Mouse (Mus musculus) intestine, embryonic 14.5 days (tissue): ENCODE results near the gene Ackr1. TPM values are rescaled to one million over a fixed set of nuclear protein-coding genes. Genes with fewer than 3 reads are reported as not detected.
"Not testable (repeated sequence)": the region's sequence is repeated elsewhere in the genome, so short reads cannot be mapped to it uniquely, and the experiment has no call there.

Source experiments
- ATAC-seq: fragments of 200-750 bp; cut with Nextera tagmentation; replicated peaks from 2 replicates; pipeline ENCODE4 v1.8.0; 2017; ENCODE audit warnings: low read depth, moderate number of reproducible peaks, moderate TSS enrichment, moderate library complexity; ENCODE audit not compliant: low FRiP score, low TSS enrichment
- DNase-seq: peaks from one replicate; pipeline ENCODE4 v3.0.0-alpha.2; 2018; ENCODE audit warnings: low spot score
- H3K27ac ChIP-seq: fragments of 300-500 bp; sonication (generic); 2 replicates; pipeline ENCODE4 v1.5.1; 2014; ENCODE audit warnings: low read depth, mild to moderate bottlenecking, control low read depth
- H3K27me3 ChIP-seq: fragments of 300-500 bp; sonication (generic); replicated peaks from 2 replicates; pipeline ENCODE4 v1.6.1; 2014; ENCODE audit warnings: low read length, control low read depth; ENCODE audit not compliant: control insufficient read depth, insufficient read depth
- H3K36me3 ChIP-seq: fragments of 300-500 bp; sonication (generic); 2 replicates; pipeline ENCODE4 v1.6.1; 2014; ENCODE audit warnings: low read length, control low read depth; ENCODE audit not compliant: control insufficient read depth, insufficient read depth
- H3K4me1 ChIP-seq: fragments of 300-500 bp; sonication (generic); replicated peaks from 2 replicates; pipeline ENCODE4 v1.6.1; 2014; ENCODE audit warnings: low read length, control low read depth, mixed read lengths; ENCODE audit not compliant: control insufficient read depth, insufficient read depth
- H3K4me2 ChIP-seq: fragments of 300-500 bp; sonication (generic); 2 replicates; pipeline ENCODE4 v1.6.1; 2014; ENCODE audit warnings: low read length
- H3K4me3 ChIP-seq: fragments of 300-500 bp; sonication (generic); 2 replicates; pipeline ENCODE4 v1.5.1; 2014; ENCODE audit warnings: low read depth, low read length, control low read depth, mixed read lengths
- H3K9ac ChIP-seq: fragments of 300-500 bp; sonication (generic); 2 replicates; pipeline ENCODE4 v1.6.1; 2014; ENCODE audit warnings: mild to moderate bottlenecking, low read length
- H3K9me3 ChIP-seq: fragments of 300-500 bp; sonication (generic); 2 replicates; pipeline ENCODE4 v1.6.1; 2016; ENCODE audit warnings: low read length, control low read depth; ENCODE audit not compliant: control insufficient read depth
- WGBS: fragments of 180-500 bp; shearing (Covaris S2); extraction: QIAGEN DNeasy Blood & Tissue Kit; methylation state at CpG from one replicate; pipeline ENCODE4 v1.1.7; 2014; 5-methylcytosine and 5-hydroxymethylcytosine counted together
- polyA plus RNA-seq: library from polyadenylated mRNA; unstranded; fragments of >200 nt; fragmentation: Nextera tagmentation; extraction: Ambion mirVana; gene quantifications from 2 replicates; pipeline ENCODE4 v1.2.1, GENCODE M21; 2014

The Ackr1 gene
- polyA plus RNA-seq, 1 experiment from 2014 or later: 1.2 TPM

DNA sequence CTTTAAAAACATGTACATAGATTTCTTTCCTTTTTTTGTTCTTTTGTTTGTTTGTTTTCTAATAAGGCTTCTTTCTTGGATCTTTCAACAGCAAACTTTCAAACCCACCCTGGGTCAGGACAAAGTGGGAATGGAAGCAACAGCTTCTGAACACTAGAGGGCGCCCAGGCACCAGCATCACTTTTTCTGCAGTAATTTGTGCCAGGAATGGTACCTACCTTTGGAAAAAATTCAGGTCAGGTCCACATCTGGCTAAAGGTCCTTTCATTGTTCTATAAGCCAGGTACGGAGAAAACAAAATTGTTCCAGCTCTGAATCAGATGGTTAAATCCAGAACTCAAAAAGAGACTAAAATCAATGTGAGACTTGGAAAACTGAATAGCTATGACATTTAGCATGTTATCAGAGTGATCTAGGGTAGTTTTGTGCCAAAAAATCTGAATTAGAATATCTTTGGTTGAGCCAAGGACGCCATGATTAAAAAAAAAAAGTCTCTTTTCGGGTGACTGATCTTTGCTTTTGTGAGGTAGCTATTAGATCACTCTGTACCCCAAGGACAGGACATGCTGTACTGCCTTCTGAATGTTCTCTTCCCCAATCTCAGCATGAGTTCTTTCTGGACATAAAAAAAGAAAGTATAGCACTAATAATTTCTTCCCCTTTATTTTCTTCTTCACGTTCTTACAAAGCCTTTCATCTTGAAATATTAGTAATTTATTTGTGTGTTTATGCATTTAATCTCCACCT is 9.5 kb downstream of the Ackr1 start:
- H3K9ac ChIP-seq: no peak overlapping the region
- H3K9me3 ChIP-seq: no peaks in the 10 kb centered on the region
- H3K4me3 ChIP-seq: no peak overlapping the region
- H3K27me3 ChIP-seq: no peaks in the 10 kb centered on the region
- WGBS: 24% methylated on average over 5 of the region's 5 CpGs
- no peaks in the 10 kb centered on the region for H3K4me1 ChIP-seq
- H3K36me3 ChIP-seq: no peaks in the 10 kb centered on the region
- ATAC-seq (no peak), DNase-seq (peak; percentile 55)
- H3K4me2 ChIP-seq: no peak overlapping the region
- H3K27ac ChIP-seq: no peak overlapping the region

- Histone ChIP-seq H3K36me3 (no peaks in the 10 kb centered on the region), H3K9ac (no peak overlapping the region), H3K9me3 (no peaks in the 10 kb centered on the region), H3K27ac (no peak overlapping the region), H3K4me1 (no peaks in the 10 kb centered on the region), H3K27me3 (no peaks in the 10 kb centered on the region), H3K4me2 (no peak overlapping the region), H3K4me3 (no peak overlapping the region)
- WGBS: 67% methylated on average over 6 of the region's 6 CpGs
- no peak for ATAC-seq
- no peak for DNase-seq
Observed at GRCm38 (mm10) chr1:173322249-173322627, 11.3 kb downstream of the Ackr1 start.

DNA sequence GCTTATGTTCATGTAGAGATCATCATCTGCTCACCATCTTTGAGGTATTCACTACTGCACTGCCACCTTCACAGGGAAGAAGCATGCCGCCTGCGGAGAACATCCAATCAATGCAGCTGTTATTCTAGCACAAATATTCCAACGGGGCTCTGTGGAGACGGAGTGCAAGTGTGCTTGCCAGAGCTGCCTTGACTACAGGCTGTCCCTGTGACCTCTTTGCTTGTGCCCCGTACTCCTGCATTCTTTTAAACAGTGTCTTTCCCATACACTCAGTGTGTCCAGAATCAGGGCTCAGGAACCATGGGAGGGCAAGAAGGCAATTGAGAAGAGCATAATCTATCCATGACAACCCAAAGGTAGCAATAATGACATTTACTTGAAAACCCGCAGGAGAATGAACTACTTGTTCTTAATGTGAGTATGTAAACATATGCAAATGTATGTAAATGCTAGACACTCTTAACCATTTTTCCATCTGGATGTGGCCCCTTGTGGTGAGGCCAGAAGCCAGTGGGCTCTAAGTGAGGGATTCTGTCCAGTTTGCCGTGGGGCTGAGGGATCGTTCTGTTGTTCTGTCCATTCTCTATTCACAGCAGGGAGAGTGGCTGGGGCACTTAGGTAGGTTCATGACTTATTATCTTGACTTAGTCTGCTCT is 11.8 kb downstream of the Ackr1 start:
- H3K9ac ChIP-seq: no peak overlapping the region
- no peaks in the 10 kb centered on the region for H3K9me3 ChIP-seq
- no peak overlapping the region for H3K4me3 ChIP-seq
- H3K27ac ChIP-seq: no peak overlapping the region
- WGBS: 73% methylated on average over 8 of the region's 8 CpGs
- ATAC-seq (no peak), DNase-seq (no peak)
- H3K27me3 ChIP-seq: no peaks in the 10 kb centered on the region
- no peak overlapping the region for H3K4me2 ChIP-seq
- no peaks in the 10 kb centered on the region for H3K36me3 ChIP-seq
- no peaks in the 10 kb centered on the region for H3K4me1 ChIP-seq

DNA sequence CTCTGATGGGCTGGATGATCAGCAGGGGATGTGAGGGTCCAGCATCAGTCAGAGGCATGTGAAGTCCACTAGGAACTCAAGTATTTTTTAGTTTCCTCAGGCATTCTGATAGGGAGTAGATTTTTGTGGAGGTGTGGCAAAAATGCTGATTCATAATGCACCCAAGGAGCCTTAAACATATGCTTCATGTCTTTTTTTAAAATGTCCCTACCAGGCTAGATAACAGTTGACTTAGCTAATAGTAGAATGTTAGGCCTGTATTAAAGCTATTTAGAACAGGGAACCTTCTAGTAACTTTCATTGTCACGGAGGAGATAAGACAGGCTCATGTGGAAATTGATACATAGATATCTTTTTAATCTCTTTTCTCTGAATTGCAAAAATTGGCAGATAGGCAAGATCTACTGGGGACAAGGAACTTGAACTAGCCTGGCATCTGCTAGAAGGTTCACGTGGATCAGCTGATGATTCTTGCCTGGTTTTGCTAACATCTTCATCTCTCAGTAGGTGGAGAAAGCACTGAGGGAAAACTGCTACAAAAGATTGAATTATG is 15.5 kb downstream of the Ackr1 start:
- no peak for ATAC-seq
- no peaks in the 10 kb centered on the region for H3K36me3 ChIP-seq
- no peak overlapping the region for H3K4me2 ChIP-seq
- no peak overlapping the region for H3K9ac ChIP-seq
- no peak overlapping the region for H3K4me3 ChIP-seq
- H3K27me3 ChIP-seq: no peaks in the 10 kb centered on the region
- 85% methylated on average over 2 of the region's 2 CpGs for WGBS
- no peaks in the 10 kb centered on the region for H3K9me3 ChIP-seq
- no peaks in the 10 kb centered on the region for H3K4me1 ChIP-seq
- H3K27ac ChIP-seq: no peak overlapping the region
- DNase-seq: no peak

GRCm38 (mm10) chr1:173315725-173316124 is 17.8 kb downstream of the Ackr1 start:
- 70% methylated on average over 3 of the region's 3 CpGs for WGBS
- Histone ChIP-seq H3K36me3 (no peaks in the 10 kb centered on the region), H3K4me1 (no peaks in the 10 kb centered on the region), H3K27ac (no peak overlapping the region), H3K27me3 (no peaks in the 10 kb centered on the region), H3K4me3 (no peak overlapping the region), H3K9me3 (no peaks in the 10 kb centered on the region), H3K4me2 (no peak overlapping the region), H3K9ac (no peak overlapping the region)
- DNase-seq (no peak), ATAC-seq (no peak)

DNA sequence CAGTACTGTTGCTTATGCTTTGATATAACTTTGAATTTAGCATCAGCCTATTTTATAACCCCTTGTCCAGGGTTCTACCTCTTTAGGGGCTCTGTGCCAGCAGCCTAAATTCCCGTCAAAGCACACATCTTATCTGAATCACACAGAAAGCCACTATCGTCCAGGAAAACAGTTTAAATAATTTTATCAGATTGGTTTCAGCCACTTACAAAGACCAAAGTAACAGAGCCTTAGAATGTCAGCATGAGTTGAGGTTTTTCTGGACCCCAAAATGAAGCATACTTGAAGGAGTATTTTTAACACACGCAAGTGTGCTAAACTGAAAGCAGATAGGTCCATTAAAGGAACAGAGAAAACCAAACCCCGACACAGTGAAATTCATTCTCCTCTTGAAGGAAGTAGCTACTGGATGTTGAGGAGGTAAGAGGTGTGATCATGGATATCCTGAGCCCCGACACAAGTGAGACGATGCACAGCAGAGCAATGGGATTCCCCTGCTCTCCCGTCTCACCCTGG is 20.0 kb downstream of the Ackr1 start:
- not testable (repeated sequence) for H3K4me2 ChIP-seq, H3K9me3 ChIP-seq, H3K4me3 ChIP-seq, H3K36me3 ChIP-seq, DNase-seq, H3K27me3 ChIP-seq, H3K9ac ChIP-seq, ATAC-seq, H3K4me1 ChIP-seq, H3K27ac ChIP-seq
- 78% methylated on average over 7 of the region's 7 CpGs for WGBS

DNA sequence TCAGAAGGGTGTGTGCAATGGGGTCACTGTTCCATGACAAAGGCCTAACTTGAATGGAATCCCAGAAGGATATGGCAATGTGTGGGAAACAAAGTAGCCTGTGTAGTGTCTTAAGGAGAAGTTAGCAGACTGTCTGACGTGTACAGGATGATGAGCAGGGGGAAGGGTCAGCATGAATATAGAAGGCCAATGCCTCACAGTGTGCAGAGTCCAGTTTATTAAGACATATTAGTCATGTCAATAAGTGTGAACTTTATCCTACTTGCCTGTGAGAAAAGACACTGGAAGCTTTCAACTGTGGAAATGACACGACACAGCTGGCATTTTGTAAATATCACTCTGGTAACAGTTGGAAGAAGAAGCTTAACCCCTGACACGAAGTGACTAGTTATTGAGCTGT is 30.8 kb downstream of the Ackr1 start:
- H3K9ac ChIP-seq, H3K4me2 ChIP-seq, H3K4me1 ChIP-seq, H3K9me3 ChIP-seq, H3K27me3 ChIP-seq, H3K4me3 ChIP-seq, DNase-seq, H3K27ac ChIP-seq, H3K36me3 ChIP-seq: not testable (repeated sequence)
- peak; percentile 43; the same call in 1 of the 2 replicates for ATAC-seq
- WGBS: 16% methylated on average over 3 of the region's 3 CpGs
